Mouse (Mus musculus): ENCODE measurements at regions not wholly inside any gene's neighbourhood (a gene's known extent, or its start where the extent isn't known, plus 50 kb on each side); places are given as distances from the start of the nearest gene placed in this dataset.

GRCm38 (mm10) chr10:39316533-39316932 is 52.1 kb upstream of the Fyn start:
- intact Hi-C loops (cut with DNase I), result no loop called here
- TF ChIP-seq CTCF (IDR thresholded peaks at IDR 0.05), result no peak
- Histone ChIP-seq H3K4me3 (no peak overlapping the region), H3K27ac (no peak overlapping the region)
- no peak for DNase-seq (ENCODE audit: extremely low spot score in 1 of 2, low spot score in 2 of 2)

- no peak overlapping the region for H3K27ac ChIP-seq
- DNase-seq (ENCODE audit: extremely low spot score in 1 of 2, low spot score in 2 of 2), result no peak
- no peak for TF ChIP-seq CTCF (IDR thresholded peaks at IDR 0.05)
- no peak overlapping the region for H3K4me3 ChIP-seq
- intact Hi-C loops (cut with DNase I), result no loop called here
These were observed 53.1 kb upstream of the Fyn start for GRCm38 (mm10) chr10:39315434-39316174.

GRCm38 (mm10) chr10:39311501-39311900 is 57.2 kb upstream of the Fyn start:
- no peak for DNase-seq (ENCODE audit: extremely low spot score in 1 of 2, low spot score in 2 of 2)
- intact Hi-C loops (cut with DNase I), result no loop called here
- no peak overlapping the region for H3K27ac ChIP-seq
- H3K4me3 ChIP-seq, result no peak overlapping the region
- no peak for TF ChIP-seq CTCF (IDR thresholded peaks at IDR 0.05)

GRCm38 (mm10) chr10:39308535-39308934 is 60.1 kb upstream of the Fyn start:
- intact Hi-C loops (cut with DNase I), result no loop called here

GRCm38 (mm10) chr10:39292703-39293496 is 75.8 kb upstream of the Fyn start:
- no peak for TF ChIP-seq CTCF (IDR thresholded peaks at IDR 0.05)
- DNase-seq (ENCODE audit: extremely low spot score in 1 of 2, low spot score in 2 of 2), result no peak
- Histone ChIP-seq H3K27ac (no peak overlapping the region), H3K4me3 (no peak overlapping the region)
- intact Hi-C loops (cut with DNase I), result no loop called here

More at GRCm38 (mm10) chr10:39308535-39308934, 60.1 kb upstream of the Fyn start:
- H3K4me3 ChIP-seq, result no peak overlapping the region
- H3K27ac ChIP-seq, result no peak overlapping the region
- DNase-seq (ENCODE audit: extremely low spot score in 1 of 2, low spot score in 2 of 2), result no peak
- no peak for TF ChIP-seq CTCF (IDR thresholded peaks at IDR 0.05)

- no peak overlapping the region for H3K4me3 ChIP-seq
- intact Hi-C loops (cut with DNase I), result no loop called here
- no peak for TF ChIP-seq CTCF (IDR thresholded peaks at IDR 0.05)
- DNase-seq (ENCODE audit: extremely low spot score in 1 of 2, low spot score in 2 of 2), result no peak
- no peak overlapping the region for H3K27ac ChIP-seq
These were observed 76.9 kb upstream of the Fyn start for GRCm38 (mm10) chr10:39291747-39292198.

- Histone ChIP-seq H3K27ac (no peak overlapping the region), H3K4me3 (no peak overlapping the region)
- peak; percentile 28 to 36 for DNase-seq (ENCODE audit: extremely low spot score in 1 of 2, low spot score in 2 of 2)
- TF ChIP-seq CTCF (IDR thresholded peaks at IDR 0.05), result no peak
- intact Hi-C loops (cut with DNase I), result no loop called here
These were observed 77.4 kb upstream of the Fyn start for GRCm38 (mm10) chr10:39291134-39291746.

- Histone ChIP-seq H3K27ac (no peak overlapping the region), H3K4me3 (no peak overlapping the region)
- intact Hi-C loops (cut with DNase I), result no loop called here
- TF ChIP-seq CTCF (IDR thresholded peaks at IDR 0.05), result no peak
- DNase-seq (ENCODE audit: extremely low spot score in 1 of 2, low spot score in 2 of 2), result no peak
These were observed 78.4 kb upstream of the Fyn start for GRCm38 (mm10) chr10:39290245-39290644.

GRCm38 (mm10) chr10:39280366-39281000 is 88.2 kb upstream of the Fyn start:
- DNase-seq (ENCODE audit: extremely low spot score in 1 of 2, low spot score in 2 of 2), result no peak
- no peak for TF ChIP-seq CTCF (IDR thresholded peaks at IDR 0.05)
- no peak overlapping the region for H3K4me3 ChIP-seq
- H3K27ac ChIP-seq, result no peak overlapping the region
- intact Hi-C loops (cut with DNase I), result no loop called here

- TF ChIP-seq CTCF (IDR thresholded peaks at IDR 0.05), result no peak
- H3K4me3 ChIP-seq, result no peak overlapping the region
- intact Hi-C loops (cut with DNase I), result no loop called here
- H3K27ac ChIP-seq, result no peak overlapping the region
- DNase-seq (ENCODE audit: extremely low spot score in 1 of 2, low spot score in 2 of 2), result peak in 1 of 2 experiments; percentile 0
These were observed 94.5 kb upstream of the Fyn start for GRCm38 (mm10) chr10:39274202-39274601.

- intact Hi-C loops (cut with DNase I), result no loop called here
- TF ChIP-seq CTCF (IDR thresholded peaks at IDR 0.05), result no peak
- no peak for DNase-seq (ENCODE audit: extremely low spot score in 1 of 2, low spot score in 2 of 2)
- Histone ChIP-seq H3K27ac (no peak overlapping the region), H3K4me3 (no peak overlapping the region)
These were observed 95.2 kb upstream of the Fyn start for GRCm38 (mm10) chr10:39273426-39273825.
